Mouse (Mus musculus): ENCODE results near the gene Tmem104. TPM values are rescaled to one million over a fixed set of nuclear protein-coding genes. Genes with fewer than 3 reads are reported as not detected.

Tmem104 gene
- polyA plus RNA-seq, 1 experiment from 2014 or later = 19.2 TPM

GRCm38 (mm10) chr11:115172825-115173287, 14.4 kb upstream of the Tmem104 start:
- H3K4me1 ChIP-seq (replicated peaks; ENCODE audit: control insufficient read depth, insufficient read depth, low read length) = peaks cover 35% of the 10 kb centered on the region

GRCm38 (mm10) chr11:115173549-115174339, 13.5 kb upstream of the Tmem104 start:
- peak overlapping the region; percentile 45 for H3K4me2 ChIP-seq (replicated peaks; ENCODE audit: low read depth)
- no peak for TF ChIP-seq CTCF (IDR thresholded peaks at IDR 0.05; ENCODE audit: low read depth)
- peak; percentile 23; the same call in 1 of the 2 replicates for ATAC-seq
- no peaks in the 10 kb centered on the region for H3K9me3 ChIP-seq (ENCODE audit: control insufficient read depth)
- 13% methylated on average over 16 of the region's 16 CpGs for WGBS
- peaks cover 35% of the 10 kb centered on the region for H3K4me1 ChIP-seq (replicated peaks; ENCODE audit: control insufficient read depth, insufficient read depth, low read length)
- H3K27ac ChIP-seq (ENCODE audit: low read depth, low read length) = peak overlapping the region; percentile 77
- H3K9ac ChIP-seq (ENCODE audit: low read depth, low read length) = 0 out of 2 replicates have a peak overlapping the region, but pooled peaks have one; percentile 34
- H3K36me3 ChIP-seq (ENCODE audit: control insufficient read depth, insufficient read depth) = peaks cover 25% of the 10 kb centered on the region; the same call in 1 of the 2 replicates
- no peaks in the 10 kb centered on the region for H3K27me3 ChIP-seq (replicated peaks; ENCODE audit: control insufficient read depth, insufficient read depth, low read length)
- H3K4me3 ChIP-seq (ENCODE audit: low read depth, low read length) = no peak overlapping the region

More at GRCm38 (mm10) chr11:115172825-115173287, 14.4 kb upstream of the Tmem104 start:
- H3K27me3 ChIP-seq (replicated peaks; ENCODE audit: control insufficient read depth, insufficient read depth, low read length) = no peaks in the 10 kb centered on the region
- peaks cover 20% of the 10 kb centered on the region; the same call in 1 of the 2 replicates for H3K36me3 ChIP-seq (ENCODE audit: control insufficient read depth, insufficient read depth)
- no peaks in the 10 kb centered on the region for H3K9me3 ChIP-seq (ENCODE audit: control insufficient read depth)
- peak; percentile 20; the same call in 1 of the 2 replicates for ATAC-seq
- WGBS = 37% methylated on average over 4 of the region's 4 CpGs
- H3K9ac ChIP-seq (ENCODE audit: low read depth, low read length) = 0 out of 2 replicates have a peak overlapping the region, but pooled peaks have one; percentile 22
- H3K27ac ChIP-seq (ENCODE audit: low read depth, low read length) = peak overlapping the region; percentile 77
- peak overlapping the region; percentile 45 for H3K4me2 ChIP-seq (replicated peaks; ENCODE audit: low read depth)
- no peak for TF ChIP-seq CTCF (IDR thresholded peaks at IDR 0.05; ENCODE audit: low read depth)
- no peak overlapping the region for H3K4me3 ChIP-seq (ENCODE audit: low read depth, low read length)

- no peaks in the 10 kb centered on the region for H3K27me3 ChIP-seq (replicated peaks; ENCODE audit: control insufficient read depth, insufficient read depth, low read length)
- H3K9me3 ChIP-seq (ENCODE audit: control insufficient read depth) = no peaks in the 10 kb centered on the region
- no peak overlapping the region for H3K4me3 ChIP-seq (ENCODE audit: low read depth, low read length)
- peak overlapping the region; percentile 63 for H3K4me2 ChIP-seq (replicated peaks; ENCODE audit: low read depth)
- 0 out of 2 replicates have a peak overlapping the region, but pooled peaks have one; percentile 31 for H3K9ac ChIP-seq (ENCODE audit: low read depth, low read length)
- H3K4me1 ChIP-seq (replicated peaks; ENCODE audit: control insufficient read depth, insufficient read depth, low read length) = peaks cover 37% of the 10 kb centered on the region
- ATAC-seq = no peak
- H3K27ac ChIP-seq (ENCODE audit: low read depth, low read length) = peak overlapping the region; percentile 94
- 58% methylated on average over 24 of the region's 24 CpGs for WGBS
- TF ChIP-seq CTCF (IDR thresholded peaks at IDR 0.05; ENCODE audit: low read depth) = no peak
- H3K36me3 ChIP-seq (ENCODE audit: control insufficient read depth, insufficient read depth) = peaks cover 45% of the 10 kb centered on the region; the same call in 1 of the 2 replicates
Observed at GRCm38 (mm10) chr11:115176399-115177190, 10.7 kb upstream of the Tmem104 start.

GRCm38 (mm10) chr11:115177559-115178195, 9.6 kb upstream of the Tmem104 start:
- Histone ChIP-seq H3K4me3 (ENCODE audit: low read depth, low read length) (peak overlapping the region; percentile 23; the same call in 1 of the 2 replicates), H3K9me3 (ENCODE audit: control insufficient read depth) (no peaks in the 10 kb centered on the region), H3K27ac (ENCODE audit: low read depth, low read length) (peak overlapping the region; percentile 94), H3K4me1 (replicated peaks; ENCODE audit: control insufficient read depth, insufficient read depth, low read length) (peaks cover 34% of the 10 kb centered on the region), H3K27me3 (replicated peaks; ENCODE audit: control insufficient read depth, insufficient read depth, low read length) (no peaks in the 10 kb centered on the region), H3K4me2 (replicated peaks; ENCODE audit: low read depth) (peak overlapping the region; percentile 63), H3K9ac (ENCODE audit: low read depth, low read length) (peak overlapping the region; percentile 48; the same call in 1 of the 2 replicates), H3K36me3 (ENCODE audit: control insufficient read depth, insufficient read depth) (peaks cover 45% of the 10 kb centered on the region; the same call in 1 of the 2 replicates)
- WGBS = 15% methylated on average over 10 of the region's 10 CpGs
- peak; percentile 78 for ATAC-seq
- TF ChIP-seq CTCF (IDR thresholded peaks at IDR 0.05; ENCODE audit: low read depth) = no peak

GRCm38 (mm10) chr11:115178766-115179165, 8.5 kb upstream of the Tmem104 start:
- Histone ChIP-seq H3K9me3 (ENCODE audit: control insufficient read depth) (no peaks in the 10 kb centered on the region), H3K36me3 (ENCODE audit: control insufficient read depth, insufficient read depth) (peaks cover 45% of the 10 kb centered on the region; the same call in 1 of the 2 replicates), H3K4me3 (ENCODE audit: low read depth, low read length) (no peak overlapping the region), H3K27me3 (replicated peaks; ENCODE audit: control insufficient read depth, insufficient read depth, low read length) (no peaks in the 10 kb centered on the region), H3K4me1 (replicated peaks; ENCODE audit: control insufficient read depth, insufficient read depth, low read length) (peaks cover 24% of the 10 kb centered on the region), H3K27ac (ENCODE audit: low read depth, low read length) (peak overlapping the region; percentile 50), H3K9ac (ENCODE audit: low read depth, low read length) (0 out of 2 replicates have a peak overlapping the region, but pooled peaks have one; percentile 7), H3K4me2 (replicated peaks; ENCODE audit: low read depth) (peak overlapping the region; percentile 30; the same call in 1 of the 2 replicates)
- TF ChIP-seq CTCF (IDR thresholded peaks at IDR 0.05; ENCODE audit: low read depth) = no peak
- ATAC-seq = no peak
- 26% methylated on average over 2 of the region's 2 CpGs for WGBS
